Mouse (Mus musculus): ENCODE measurements around the gene Etl4. TPM values are rescaled to one million over a fixed set of nuclear protein-coding genes. Genes with fewer than 3 reads are reported as not detected.

Gene Etl4
- total RNA-seq, 2 experiments from 2014 or later, result 52.6 to 77.5 TPM

DNA sequence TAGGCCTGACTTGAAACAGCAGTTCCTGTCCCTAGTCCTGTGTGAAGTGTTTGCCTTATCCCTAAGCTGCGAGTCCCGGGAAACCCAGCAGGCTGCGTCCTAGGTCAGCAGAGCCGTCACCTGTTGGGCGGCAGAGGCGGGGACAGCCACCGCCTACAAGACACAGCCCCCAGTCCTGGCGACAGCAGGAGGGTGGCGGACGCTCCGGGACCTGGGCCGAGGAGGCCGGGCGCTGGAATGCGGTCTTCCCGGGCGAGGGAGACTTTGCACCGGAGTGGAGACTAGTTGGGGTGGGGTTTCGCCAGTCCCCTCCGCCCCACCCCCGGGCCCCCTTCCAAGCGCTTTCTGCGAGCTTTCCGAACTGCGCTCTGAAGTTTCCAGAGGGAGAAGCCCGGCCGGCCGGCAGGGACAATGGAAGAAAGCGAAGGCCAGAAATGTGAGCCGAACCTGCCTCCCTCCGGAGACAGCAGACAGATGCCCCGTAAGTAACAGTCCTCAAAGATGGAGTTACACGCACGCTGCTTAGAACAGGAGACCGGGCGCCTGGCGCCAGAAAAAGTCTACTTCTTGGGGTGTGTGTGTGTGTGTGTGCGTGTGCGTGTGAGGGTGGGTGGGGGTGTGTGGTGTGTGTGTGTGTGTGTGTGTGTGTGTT lies 610.0 kb downstream of the Etl4 start:
- DNase-seq (ENCODE audit: low spot score), result peak; percentile 88

DNA sequence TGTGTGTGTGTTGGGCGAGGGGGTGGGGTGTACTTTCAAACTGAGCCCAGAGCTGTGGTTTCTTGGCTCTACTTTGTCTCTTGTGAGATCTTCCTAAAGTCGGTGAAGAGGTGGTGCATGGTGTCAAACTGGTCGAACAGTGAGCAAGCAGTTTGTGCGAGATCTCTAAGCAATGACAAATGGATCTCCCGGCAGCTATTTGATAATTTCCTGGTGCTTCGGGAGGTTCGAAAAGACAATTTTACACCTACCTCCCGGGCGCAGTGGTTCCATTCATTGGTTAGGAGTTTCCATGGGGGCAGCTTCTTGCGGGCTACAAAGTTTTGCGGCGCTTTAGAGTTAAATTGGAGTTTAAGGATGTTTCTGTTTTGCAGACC lies 610.5 kb downstream of the Etl4 start:
- peak; percentile 18 for DNase-seq (ENCODE audit: low spot score)

DNA sequence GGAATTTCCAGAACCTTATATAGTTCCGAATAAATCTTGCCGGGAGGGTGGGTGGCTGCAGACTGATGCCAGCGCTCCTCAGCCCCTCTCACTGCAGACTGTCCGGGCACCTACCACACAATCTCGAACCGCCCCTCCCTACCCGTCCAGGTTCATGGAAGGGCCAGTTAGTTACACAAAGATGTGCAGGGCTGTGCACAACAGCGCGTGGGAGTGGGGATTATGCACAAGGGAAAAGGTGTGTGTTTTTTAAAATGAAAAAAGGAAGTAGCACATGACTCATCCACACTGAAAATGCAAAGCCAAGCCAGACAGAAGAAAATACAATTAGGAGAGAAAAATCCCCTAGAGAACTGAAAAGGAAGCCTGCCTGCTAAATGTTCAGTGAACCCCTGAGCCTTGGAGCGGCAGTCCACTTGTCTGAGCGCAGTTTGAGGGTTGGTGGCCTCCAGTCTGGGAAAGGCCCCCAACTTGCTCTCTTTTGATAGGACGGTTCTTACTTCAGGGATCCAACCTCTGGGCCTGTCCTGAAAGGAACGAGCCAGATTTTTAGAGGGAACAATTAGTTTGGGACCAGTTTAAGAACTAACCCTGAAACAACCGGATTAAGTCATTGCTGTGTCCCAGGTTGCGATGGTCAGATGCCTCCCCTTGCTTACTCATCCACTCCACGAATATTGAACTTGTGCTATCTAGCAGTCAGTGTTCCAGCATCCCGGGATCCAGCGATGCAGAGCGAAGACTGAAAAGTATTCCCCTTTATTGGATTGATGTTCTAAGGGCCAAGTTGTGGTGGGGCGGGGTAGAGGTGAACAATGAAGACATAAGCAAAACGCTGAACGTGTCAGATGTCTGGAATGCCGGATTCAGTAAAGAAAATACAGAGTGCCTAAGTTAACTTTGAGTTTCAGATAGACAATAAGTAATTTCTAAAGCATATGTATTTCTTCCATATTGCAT lies 611.3 kb downstream of the Etl4 start:
- peak; percentile 22 for DNase-seq (ENCODE audit: low spot score)

DNA sequence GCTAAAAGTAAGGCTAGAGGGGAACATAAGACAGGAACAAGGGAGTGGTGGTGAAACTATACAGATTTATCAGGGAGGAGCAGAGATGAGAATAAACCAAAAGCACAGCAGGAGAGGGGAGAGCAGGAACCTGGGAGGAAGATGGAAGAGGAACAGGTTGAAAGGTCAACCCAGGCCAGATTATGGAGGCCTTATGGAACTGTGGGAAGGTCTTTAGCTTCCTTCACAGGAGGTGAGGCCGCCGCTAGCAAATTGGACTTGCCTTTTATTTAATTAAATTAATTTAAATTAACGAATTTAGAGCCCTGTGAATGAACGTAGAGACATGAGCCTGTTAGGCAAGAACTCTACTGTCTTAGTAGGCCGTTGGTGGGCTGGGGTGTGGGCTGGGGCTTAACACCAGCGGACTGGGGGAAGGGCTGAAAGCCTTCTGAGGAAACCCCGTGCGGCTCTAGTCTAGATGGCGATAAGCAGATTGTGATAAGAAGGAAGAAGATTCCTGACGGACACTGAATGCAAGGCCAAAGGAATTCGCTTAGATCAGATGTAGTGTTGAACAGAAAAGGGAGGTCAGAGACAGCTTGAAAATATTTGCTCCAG lies 612.2 kb downstream of the Etl4 start:
- no peak for DNase-seq (ENCODE audit: low spot score)

DNA sequence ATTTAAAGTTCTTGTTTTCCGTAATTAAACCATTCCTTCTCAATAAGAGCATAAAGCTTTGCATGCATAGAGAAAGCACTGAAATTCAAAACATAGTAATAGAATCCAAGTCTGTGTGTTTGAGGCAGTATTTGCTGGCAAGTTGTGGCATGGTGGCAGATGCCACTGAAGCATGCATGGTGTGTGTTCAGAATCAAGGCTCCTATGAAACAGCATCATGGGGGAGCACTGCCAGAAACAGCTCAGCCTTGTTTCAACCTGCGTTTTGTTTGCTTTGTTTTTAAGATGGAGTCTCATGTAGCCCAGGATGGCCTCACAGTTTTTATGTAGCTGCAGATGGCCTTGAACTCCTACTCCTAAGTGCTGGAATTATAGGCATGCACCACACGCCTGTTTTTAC lies 614.1 kb downstream of the Etl4 start:
- DNase-seq (ENCODE audit: low spot score), result no peak

DNA sequence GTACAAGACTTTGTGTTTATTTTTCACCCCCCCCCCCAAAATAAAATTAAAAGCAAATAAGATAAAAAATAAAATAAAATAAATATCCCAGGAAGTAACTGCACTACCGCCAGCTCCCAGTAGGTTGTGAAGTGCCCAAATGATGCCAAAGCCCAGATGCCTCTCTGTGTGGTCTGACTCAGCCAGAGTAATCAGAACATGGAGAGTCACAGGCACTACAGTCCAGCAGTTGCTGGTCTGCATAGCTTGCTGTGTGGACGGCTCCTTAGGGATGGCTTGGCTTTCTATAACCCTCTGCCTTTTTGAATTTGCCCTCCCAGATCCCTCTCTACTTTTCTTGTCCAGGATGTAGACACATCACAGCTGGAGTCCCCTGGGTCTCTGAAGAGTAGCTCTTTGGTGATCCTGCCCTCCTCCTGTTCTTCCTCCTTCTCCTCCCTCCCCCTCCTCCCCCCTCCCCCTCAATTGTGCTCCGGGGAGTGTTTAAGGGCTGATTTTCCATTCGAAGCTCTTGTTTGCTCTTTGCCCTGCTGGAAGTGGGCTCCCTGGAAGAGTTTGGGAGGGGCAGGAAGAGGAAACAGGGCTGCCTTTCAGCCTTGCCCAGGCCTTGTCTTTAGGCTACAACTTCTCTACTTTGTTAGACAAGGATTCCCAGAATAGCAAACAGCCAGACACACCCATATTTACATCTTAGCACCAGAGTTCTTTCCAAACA lies 616.5 kb downstream of the Etl4 start:
- no peak for DNase-seq (ENCODE audit: low spot score)

DNA sequence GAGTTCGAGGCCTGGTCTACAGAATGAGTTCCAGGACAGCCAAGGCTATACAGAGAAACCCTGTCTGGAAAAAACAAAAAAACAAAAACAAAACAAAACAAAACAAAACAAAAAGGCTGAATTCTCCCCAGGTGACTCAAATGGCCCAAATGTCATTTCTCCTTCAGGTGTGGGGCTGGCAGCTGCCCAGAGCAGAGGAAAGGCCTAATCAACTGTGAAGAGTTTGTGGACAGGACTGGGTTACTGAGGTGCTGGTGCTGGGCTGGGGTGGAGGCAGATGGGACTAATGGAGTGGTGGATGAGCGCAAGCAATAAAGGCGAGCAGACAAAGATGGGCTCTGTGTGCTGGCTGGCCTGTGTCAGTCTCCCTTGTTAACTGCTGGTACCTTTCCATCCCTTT lies 617.3 kb downstream of the Etl4 start:
- no peak for DNase-seq (ENCODE audit: low spot score)

DNA sequence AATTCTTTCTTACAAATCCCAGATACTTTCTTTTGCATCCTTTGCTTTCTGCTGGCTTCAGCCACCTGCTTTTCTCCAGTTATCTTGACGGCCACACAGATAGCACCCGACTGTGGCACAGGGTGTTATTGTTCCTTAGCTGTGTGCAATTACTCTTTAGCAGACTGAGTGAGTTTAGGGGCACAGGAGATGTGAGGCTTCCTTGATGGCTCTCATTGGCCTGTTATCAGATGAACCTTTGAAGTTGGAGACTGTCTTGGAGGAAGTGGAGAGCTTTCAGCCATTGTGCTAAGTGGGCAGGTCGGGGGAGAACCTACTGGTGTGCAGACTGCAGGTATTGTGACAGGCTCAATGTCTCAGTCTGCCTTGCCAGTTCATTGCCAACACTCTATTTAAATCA lies 623.0 kb downstream of the Etl4 start:
- no peak for DNase-seq (ENCODE audit: low spot score)

DNA sequence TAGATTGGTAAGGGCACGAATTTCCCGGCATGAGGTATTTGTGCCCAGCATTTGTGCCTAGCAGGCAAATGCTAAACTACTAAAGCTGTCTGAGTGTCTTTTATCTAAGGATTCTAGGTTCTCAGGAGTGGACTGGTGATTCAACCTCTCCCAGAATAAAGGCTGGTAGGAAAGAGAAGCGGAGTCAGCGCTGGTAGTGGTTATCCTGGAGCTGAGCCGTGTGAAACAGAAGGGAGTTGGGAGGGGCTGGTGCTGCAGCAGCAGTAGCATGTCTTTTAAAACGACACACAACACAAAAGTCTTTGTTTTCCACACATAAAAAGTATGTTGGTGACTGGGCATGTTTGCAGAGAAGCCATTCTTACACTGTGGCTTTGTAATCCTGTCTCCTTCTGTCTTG lies 628.2 kb downstream of the Etl4 start:
- DNase-seq (ENCODE audit: low spot score), result no peak

DNA sequence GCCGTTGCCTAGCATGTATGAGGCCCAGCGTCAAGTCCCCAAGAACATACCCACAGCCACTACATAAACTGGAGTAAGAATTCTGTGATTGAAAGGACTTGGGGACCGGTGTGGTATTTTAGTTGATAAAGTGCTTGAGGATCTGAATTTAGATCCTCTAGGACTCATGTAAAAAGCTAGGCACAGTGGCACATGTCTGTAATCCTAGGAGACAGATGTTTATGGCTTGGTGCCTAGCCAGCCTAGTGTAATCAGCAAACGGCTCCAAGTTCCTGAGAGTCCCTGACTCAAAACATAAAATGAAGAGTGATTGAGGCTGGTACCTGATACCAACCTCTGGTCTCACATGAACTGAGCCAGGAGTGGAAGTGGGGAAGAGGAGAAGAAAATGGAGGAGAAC lies 629.3 kb downstream of the Etl4 start:
- no peak for DNase-seq (ENCODE audit: low spot score)

DNA sequence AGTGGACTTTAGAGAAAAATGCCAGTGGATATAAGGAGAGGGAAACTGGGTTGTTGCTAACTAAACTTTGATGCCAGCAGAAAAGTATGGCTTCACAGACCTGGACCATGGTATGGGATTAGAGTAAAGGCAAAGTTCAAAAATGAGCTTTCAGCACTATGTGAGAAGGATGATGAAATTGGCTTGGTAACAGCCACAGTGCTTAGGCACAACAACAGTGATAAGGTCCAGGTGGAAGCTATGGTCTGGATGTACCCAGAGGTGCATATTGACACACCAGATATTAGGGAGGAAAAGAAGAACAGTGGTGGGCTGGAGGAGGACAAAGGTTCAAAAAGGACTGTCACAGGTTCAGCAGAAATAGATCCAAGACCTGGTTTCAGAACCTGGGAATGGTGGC lies 631.7 kb downstream of the Etl4 start:
- no peak for DNase-seq (ENCODE audit: low spot score)

DNA sequence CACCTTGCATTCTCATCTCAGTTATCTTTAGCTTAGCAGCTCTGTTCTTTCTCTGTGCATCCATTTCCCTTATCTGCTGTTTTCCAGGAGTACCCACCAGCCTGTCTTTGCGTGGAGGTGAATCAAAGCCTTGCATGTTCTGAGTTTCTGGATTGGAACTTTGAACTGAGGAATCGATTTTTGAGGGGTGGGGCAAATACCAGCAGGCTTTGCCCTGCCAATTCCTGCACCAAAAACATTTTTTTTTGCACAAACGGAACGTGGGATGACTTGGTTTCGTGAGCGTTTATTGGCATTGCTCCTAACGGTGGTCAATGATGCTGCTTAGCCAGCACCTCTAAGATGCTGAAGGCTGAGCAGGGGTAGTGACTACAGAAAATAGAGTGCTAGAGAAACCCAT lies 632.7 kb downstream of the Etl4 start:
- no peak for DNase-seq (ENCODE audit: low spot score)

DNA sequence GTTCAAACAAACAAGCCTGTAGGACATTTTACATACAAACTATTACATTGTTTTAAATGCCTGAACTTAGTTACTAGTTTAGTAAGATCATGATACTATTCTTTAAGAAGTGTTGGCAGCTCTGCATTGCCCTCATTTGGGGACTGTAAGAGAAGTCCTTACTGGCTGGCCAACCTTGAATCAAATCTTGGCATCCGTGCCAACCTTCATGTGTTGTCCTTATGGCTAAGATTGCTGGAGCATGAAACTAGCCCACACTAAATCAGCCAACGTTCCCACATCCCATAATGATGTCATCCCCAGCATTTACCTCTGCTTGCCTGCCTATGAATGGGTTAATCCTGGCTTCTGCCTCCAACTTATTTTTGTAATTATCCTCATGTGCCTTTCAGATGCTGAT lies 636.0 kb downstream of the Etl4 start:
- no peak for DNase-seq (ENCODE audit: low spot score)

DNA sequence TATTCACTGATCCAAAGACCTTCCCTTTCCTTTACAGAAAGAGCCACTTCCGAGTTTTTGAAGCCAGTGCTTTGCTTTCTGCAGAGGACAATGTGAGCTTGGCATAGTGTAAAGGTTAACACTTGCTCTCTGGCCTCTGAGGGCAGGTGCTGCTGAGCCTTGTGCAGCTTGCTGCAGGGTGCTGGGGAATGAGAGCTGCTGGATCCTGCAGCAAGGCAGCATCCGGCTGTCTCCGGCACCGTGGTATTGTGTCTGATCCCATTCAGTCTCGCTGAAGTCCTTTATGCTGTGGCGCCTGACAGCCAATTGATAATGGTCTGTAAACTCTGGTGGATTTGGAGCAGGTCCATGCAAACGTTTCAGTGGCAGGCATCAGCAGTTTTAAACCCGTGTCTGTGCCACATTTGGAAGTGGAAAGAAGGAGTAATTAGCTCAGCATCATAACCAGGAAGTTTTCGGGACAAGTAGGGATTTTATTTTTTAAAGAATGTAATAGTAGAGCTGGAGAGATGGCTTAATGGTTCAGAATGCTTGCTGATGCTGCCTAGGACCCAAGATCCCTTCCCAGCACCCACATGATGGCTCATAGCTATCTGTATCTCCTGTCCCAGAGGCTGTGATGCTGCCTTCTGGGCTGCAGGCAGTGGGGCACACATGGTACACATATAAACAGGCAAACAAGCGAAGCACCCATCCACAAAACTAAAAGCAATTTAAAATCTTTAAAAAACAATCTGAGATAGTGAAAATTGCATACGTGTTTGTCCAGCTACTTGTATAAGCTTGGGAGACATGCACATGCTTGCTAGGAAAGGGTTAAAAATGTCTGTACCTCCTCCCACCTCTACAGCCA lies 637.1 kb downstream of the Etl4 start:
- DNase-seq (ENCODE audit: low spot score), result peak; percentile 7

DNA sequence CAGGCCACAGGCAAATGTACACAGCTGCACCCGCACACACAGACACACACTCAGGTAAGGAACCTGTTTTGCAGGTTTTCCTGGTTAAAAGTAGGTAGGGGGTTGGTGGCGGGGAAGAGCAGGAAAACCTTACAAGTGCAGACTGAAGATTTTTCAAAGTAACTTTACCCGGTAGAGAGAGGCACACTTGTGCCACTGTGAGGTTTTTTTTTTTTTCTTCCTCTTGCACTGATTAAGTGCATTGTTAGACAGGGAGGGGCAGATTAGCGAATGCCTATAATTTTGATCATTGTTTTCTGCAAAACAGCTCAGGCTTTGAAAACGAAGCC lies 637.7 kb downstream of the Etl4 start:
- DNase-seq (ENCODE audit: low spot score), result no peak

DNA sequence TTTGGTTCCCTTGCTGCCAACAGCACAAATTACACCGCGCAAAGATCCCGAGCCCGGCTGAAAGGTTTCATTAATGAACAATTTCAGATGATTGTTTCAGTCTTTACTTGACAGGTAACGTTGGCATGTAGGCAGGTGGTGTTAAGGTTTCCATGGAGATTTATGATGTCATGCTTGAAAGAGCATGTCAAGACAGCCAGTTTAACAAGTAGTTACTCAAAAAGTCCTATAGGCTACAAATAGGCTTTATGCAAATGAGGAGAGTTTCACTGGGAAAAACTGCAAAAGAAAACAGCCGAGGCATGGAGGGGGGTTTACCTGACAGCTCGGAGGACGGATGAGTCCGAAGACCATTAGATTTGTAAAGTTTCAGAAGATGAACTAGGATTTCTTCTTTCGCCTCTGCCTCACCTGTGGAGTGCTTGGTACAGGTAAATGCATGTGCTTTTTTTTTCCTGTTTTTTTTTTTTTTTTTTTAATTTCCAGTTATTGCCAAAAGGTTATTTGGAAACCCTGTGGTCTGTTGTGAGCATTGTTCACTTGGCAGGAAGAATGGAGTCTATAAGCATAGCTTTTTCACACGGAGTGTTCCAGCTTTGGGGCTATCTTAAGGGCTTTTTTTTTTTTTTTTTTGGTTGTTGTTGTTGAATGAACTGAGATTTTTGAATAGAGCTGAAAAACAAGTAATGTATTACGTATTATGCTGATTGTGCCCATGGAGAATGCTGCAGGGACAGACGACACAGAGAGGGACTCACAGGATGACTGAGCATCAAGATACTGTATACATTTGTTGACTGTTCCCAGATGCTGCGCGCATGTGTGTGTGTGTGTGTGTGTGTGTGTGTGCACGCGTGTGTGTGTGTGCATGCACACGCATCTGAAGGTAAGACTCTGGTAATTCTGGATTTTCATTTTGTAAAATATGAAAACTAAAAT lies 638.4 kb downstream of the Etl4 start:
- DNase-seq (ENCODE audit: low spot score), result no peak

DNA sequence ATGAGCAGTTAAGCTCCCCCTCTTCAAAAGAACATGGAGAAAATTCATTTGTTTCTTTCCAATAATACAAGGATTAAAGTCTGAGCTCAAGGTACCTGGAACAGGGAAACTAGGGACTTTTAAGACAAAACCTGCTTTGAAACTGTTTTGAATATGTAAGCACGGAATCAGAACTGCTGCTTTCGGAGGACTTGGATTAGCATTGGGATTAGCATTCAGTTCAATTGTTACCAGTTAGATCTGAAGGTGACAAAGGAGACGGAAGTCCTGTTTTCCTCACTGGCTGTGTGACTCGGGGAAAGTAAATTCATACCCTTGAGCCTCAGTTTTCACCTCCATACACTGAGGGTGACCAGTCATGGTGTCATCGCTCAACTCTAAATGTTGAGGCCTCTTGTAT lies 639.5 kb downstream of the Etl4 start:
- no peak for DNase-seq (ENCODE audit: low spot score)

DNA sequence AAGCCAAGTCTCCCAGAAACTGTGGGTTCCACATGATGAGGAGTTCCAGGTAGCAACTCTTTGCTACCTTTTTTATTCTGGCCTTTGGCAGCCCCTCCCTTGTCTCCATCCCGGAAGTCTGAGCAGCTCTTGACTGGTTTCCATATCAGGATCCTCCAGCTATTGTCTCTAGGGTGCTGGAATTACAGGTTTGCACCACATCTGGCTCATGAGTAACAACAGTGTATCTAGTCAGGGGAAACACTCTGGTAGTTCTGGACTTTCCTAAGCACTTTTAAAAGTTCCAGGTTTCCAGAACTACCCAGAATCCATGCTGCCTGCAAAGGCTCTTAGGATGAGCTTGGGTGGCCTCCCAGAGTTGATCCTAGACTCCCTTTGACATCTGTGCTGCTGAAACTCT lies 640.4 kb downstream of the Etl4 start:
- no peak for DNase-seq (ENCODE audit: low spot score)

DNA sequence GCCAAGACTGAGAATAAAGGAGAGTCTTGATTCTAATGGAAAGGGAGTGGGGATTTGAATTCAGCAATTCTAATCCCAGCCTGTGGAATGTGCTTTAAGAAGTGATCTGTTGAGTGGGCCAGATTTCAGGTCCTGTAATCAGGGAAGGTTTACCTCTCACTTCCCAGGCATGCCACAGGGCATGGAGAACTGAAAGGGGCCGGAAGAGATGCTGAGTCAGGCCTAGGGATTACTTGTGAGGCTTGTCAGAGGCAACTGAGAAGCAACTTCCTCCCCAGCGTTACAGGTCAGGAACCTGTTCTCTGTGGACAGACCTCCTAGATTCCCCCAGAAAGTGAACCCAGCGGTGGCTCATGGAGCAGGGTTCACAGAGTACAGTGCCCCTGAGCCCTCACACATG lies 646.1 kb downstream of the Etl4 start:
- no peak for DNase-seq (ENCODE audit: low spot score)

DNA sequence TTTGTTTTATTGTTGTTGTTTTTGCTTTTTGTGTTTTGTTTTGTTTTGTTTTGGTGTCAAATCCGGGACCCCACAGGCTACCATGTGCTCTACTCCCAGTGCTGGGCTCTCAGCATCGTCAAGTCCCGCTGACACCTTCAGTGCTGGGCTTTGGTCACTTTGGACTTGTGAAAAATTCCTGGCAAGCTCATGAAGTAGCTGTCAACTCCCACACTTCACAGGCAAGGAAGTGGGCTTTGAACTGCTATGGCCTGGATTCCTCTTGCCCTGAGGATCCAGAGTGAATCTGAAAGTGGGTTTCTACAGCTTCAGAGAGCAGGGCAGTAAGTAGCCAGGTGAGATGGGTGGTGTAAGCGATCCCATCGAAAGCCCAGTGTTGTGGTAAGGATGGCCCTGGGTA lies 649.5 kb downstream of the Etl4 start:
- no peak for DNase-seq (ENCODE audit: low spot score)
